Mouse (Mus musculus) C3H10T1/2 (cell line): ENCODE results near the gene Prkaca. TPM values are rescaled to one million over a fixed set of nuclear protein-coding genes. Genes with fewer than 3 reads are reported as not detected.

Experiments
- polyA plus RNA-seq, 2 experiments: library from polyadenylated mRNA; unstranded; fragments of >200 nt; fragmentation: generic; extraction: Trizol; gene quantifications; one replicate each; pipeline ENCODE4 v1.2.1; 2012; ENCODE audit warnings: missing spikeins in 2 of 2

The Prkaca gene
- polyA plus RNA-seq: 10 to 100 TPM; 46.8 to 89.9 TPM

DNA sequence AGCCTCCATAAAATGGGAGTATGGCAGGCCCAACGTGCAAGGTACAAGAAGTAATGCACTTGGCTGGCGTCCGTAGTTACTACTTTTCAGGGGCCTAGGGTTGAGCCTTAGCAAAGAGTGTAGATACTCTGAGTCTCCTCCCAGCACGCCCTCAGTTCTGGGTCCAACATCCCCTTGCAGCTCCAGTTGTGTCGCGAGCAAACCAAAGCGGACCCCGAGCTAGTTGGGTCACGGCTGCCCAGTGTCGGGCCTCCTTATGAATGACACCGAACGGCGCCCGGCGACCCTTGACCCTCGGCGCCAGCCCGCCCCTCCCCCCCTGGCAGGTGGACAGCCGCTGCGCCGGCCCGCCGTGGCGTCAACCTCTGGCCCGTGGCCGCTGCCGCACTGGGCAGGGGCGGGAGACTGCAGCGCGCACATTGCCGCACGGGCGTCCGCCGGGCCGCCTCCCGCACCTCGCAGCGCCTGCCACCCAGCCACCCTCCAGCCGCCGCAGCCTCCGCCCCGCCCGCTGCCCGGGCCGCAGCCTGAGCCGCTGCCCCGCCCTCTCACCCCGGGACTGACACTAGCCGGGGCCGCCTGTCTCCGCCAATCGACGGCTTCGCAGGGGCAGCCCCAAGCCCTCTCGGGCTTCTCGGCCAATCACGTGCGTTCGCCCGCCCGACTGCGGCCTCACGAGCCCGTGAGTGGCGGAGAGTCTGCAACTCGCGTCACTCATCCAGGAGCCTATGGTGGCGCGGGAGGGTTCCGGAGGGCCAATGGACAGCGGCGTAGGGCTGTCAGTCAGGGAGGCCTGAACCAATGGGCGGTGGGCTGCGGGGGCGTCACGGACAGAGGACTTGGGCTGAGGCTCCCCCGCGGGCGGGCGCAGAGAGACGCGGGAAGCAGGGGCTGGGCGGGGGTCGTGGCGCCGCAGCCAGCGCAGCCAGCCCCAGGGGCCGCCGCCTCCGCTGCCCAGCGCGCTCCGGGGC lies at the start of gene Prkaca:
TSS of gene Prkaca (plus strand) at position 844 of the 971 bp plus-strand sequence.

DNA sequence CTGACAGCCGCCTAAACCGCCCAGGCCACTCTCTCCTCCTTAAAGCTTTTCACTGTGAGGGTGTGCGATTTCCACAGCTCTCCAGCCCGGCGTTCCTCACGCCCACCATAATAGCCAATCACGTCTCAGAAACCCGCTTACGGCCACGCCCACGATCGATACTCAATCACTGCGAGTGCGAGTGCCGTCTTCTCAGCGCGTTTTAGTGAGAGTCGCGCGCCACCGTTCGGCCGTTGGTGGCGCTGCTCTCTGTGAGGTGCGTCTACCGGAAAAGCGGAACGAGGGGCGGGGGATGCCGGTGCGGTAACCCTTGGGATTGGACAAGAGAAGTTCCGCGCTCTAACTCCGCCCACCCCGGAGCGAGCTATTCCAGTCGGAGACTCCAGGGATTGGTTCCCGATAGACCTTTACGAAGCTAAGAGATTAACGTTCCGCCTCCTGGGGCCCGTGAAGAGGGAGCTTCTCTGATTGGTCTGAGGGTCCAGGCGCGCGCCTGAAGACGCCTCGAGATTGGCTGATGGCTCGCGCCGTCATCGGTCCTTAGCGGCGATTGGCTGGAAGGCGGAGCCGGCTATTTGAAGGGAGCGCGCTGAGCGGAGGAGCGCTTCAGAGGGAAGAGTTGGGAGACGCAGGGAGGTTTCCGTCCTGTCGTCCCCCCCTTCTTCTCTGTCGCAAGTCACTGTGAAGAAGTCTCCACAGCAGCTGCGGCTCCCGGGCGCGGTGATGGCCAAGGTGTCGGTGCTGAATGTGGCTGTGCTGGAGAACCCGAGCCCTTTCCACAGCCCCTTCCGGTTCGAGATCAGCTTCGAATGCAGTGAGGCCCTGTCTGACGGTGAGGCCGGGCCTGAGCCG lies 17.5 kb upstream of the Prkaca start, which contains the start of the genes Gm10644 and Asf1b:
TSS of gene Gm10644 (minus strand) at position 100 of the 852 bp plus-strand sequence.
TSS of gene Asf1b (plus strand) at position 402 of the 852 bp plus-strand sequence.

DNA sequence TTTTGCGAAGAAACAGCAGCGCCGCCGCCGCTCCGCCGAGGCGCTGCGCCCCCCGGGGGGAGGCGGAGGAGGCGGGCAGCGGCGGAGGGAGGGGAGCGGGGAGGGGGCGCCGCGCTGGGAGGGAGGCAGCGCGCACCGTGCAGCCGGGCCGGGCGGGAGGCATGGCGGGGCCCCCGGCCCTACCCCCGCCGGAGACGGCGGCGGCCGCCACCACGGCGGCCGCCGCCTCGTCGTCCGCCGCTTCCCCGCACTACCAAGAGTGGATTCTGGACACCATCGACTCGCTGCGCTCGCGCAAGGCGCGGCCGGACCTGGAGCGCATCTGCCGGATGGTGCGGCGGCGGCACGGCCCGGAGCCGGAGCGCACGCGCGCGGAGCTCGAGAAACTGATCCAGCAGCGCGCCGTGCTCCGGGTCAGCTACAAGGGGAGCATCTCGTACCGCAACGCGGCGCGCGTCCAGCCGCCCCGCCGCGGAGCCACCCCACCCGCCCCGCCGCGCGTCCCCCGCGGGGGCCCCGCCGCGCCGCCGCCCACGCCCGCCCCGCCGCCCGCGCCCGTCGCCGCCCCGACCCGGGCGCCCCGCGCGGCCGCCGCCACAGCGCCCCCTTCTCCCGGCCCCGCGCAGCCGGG lies 24.8 kb downstream of the Prkaca start, which contains the start of gene Samd1:
TSS of gene Samd1 (plus strand) at position 162 of the 631 bp plus-strand sequence.

DNA sequence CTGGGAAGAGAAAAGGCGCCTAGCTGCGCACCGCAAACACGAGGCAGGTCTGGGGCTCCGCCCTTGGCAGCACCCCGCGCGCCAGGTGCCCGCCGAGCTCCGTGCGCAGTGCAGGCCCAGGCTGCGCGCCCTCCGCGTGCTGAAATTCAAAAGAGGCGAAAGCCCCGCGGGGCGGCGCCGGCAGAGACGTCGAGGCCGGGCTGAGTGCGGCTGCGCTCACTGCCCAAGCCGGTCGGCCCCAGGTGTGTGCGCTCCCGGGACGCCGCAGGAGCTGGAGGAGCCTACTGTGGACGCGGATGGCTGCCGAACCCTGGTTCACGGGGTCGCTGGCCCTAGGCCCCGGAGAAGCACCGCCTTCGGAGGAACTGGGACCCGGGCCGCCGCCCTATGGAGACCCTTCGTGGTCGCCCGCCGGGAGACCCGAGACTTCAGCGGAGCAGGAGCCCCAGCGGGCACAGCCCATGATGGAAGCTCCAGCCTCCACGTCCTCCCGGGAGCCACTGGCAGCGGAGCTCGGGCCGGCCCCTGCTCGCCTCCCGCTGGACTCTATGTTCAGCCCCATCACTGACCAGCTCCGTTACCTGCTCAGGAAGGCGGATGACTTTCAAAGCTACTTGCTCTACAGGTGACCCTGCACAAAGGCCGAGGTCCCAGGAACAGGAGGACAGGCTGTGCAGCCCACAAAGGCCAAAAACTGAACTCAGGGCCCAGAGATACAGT lies 28.6 kb downstream of the Prkaca start, which contains the start of gene 1700067K01Rik:
TSS of gene 1700067K01Rik (plus strand) at position 222 of the 720 bp plus-strand sequence.

GRCm38 (mm10) chr8:84011705-84012498 lies 39.1 kb downstream of the Prkaca start, which contains the start of gene 2210011C24Rik:
Gene 2210011C24Rik, minus strand, starts transcription at chr8:84012171.

DNA sequence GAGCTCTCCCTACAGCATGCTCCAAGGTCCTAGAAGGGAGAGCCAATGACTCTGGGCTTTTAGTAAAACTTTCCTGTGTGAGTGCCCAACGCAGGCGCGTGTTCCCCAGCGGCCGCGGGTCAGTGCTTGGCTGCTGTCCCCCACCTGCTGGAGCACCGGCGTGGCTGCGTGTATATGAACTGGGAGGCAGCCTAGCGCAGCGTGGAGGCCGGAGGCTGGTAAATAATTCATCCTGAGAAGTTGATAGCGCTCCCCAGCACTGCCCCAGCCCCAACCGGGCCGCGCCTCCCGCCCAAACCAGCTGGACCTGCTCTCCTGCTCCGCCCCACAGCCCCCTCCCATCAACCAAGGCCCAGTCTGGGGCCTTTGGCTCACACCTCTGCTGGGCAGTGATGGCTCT lies 48.3 kb downstream of the Prkaca start, which contains the start of gene Palm3:
TSS of gene Palm3 (plus strand) at position 376 of the 400 bp plus-strand sequence.

DNA sequence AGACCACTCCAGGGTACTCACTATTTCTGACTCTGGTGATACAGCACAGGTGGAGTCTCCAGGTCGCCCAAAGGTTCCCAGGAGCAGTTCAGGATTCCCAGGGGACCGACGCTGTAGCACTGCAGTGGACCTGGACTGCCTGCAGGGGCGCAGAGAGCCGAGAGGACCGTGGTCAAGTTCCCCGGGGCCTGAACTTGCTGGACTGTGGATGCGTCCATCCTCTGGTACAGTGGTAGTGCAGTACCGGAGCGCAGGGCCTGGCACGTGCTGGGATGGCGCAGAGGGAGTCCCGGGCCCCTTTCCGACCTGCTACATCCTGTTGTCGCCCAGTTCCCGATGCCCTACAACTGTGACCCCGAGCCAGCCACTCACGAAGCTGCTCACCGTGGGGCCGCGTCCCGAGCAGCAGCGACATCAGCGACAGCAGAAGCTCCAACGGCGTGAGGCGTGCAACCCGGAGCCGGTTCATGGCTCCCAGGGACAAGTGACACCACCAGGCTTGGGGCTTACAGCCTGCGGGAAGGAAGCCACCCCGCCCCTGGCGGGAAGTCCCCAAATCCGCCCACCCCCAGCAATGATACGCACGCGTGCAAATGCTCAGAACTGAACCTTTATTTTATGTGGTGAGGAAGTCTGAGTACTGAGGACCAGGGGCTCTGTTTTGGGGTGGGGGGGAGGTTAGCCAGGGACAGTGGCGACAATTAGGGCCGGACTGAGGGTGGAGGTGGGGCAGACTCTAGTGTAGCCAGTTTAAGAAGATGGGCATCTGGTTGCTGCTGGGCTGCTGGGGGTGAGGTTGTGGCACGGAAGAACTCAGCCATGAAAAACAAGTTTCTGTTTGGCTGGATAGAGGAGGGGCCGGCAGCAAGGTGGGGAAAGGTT lies 69.5 kb downstream of the Prkaca start, which contains the start of gene Il27ra:
TSS of gene Il27ra (minus strand) at position 524 of the 882 bp plus-strand sequence.

GRCm38 (mm10) chr8:84044900-84045299 lies 72.1 kb downstream of the Prkaca start, which contains the start of gene Rln3:
Gene Rln3, minus strand, starts transcription at chr8:84045000.

Other genes starting within 250 kb of the Prkaca start
- gene Adgre5, start 231.7 kb upstream of the Prkaca start, polyA plus RNA-seq: 1 to 10 TPM in 1 of 2 experiments, under 1 TPM in 1; 0.37 to 4.7 TPM
- gene Adgrl1, start 72.9 kb upstream of the Prkaca start, polyA plus RNA-seq: 10 to 100 TPM in 1 of 2 experiments, 1 to 10 TPM in 1; 2.6 to 18.1 TPM
- gene Gm10644, start 17.8 kb upstream of the Prkaca start, polyA plus RNA-seq: under 1 TPM; 0.02 to 0.17 TPM
- gene Asf1b, start 17.5 kb upstream of the Prkaca start, polyA plus RNA-seq: 10 to 100 TPM; 26.5 to 32.4 TPM
- gene Samd1, start 24.7 kb downstream of the Prkaca start, polyA plus RNA-seq: 10 to 100 TPM; 23.7 to 43.3 TPM
- under 1 TPM; 0.08 to 0.60 TPM for gene 1700067K01Rik, start 28.5 kb downstream of the Prkaca start, polyA plus RNA-seq
- gene 2210011C24Rik, start 39.2 kb downstream of the Prkaca start, polyA plus RNA-seq: 1 to 10 TPM in 1 of 2 experiments, under 1 TPM in 1; 0.66 to 3.2 TPM
- under 1 TPM; 0.08 to 0.14 TPM for gene Palm3, start 48.5 kb downstream of the Prkaca start, polyA plus RNA-seq
- gene Il27ra, start 69.6 kb downstream of the Prkaca start, polyA plus RNA-seq: under 1 TPM in 1 of 2 experiments, not detected in 1; 0.01 TPM
- not detected for gene Rln3, start 72.0 kb downstream of the Prkaca start, polyA plus RNA-seq
- gene Gm10643, start 92.1 kb downstream of the Prkaca start, polyA plus RNA-seq: 1 to 10 TPM in 1 of 2 experiments, under 1 TPM in 1; 0.18 to 1.1 TPM
- 10 to 100 TPM in 1 of 2 experiments, 1 to 10 TPM in 1; 5.9 to 13.7 TPM for gene Rfx1, start 93.8 kb downstream of the Prkaca start, polyA plus RNA-seq
- 10 to 100 TPM; 25.8 to 33.2 TPM for gene Dcaf15, start 131.8 kb downstream of the Prkaca start, polyA plus RNA-seq
- 10 to 100 TPM in 1 of 2 experiments, 1 to 10 TPM in 1; 5.4 to 12.8 TPM for gene Podnl1, start 153.0 kb downstream of the Prkaca start, polyA plus RNA-seq
- gene Cc2d1a, start 174.9 kb downstream of the Prkaca start, polyA plus RNA-seq: 10 to 100 TPM; 37.0 to 44.8 TPM
- gene 4930432K21Rik, start 175.0 kb downstream of the Prkaca start, polyA plus RNA-seq: 1 to 10 TPM in 1 of 2 experiments, under 1 TPM in 1; 0.60 to 1.3 TPM
- gene Nanos3, start 212.2 kb downstream of the Prkaca start, polyA plus RNA-seq: 1 to 10 TPM; 1.2 to 2.4 TPM